Mouse (Mus musculus) forebrain, postnatal 0 days (tissue): ENCODE results near the gene Aim2. TPM values are rescaled to one million over a fixed set of nuclear protein-coding genes. Genes with fewer than 3 reads are reported as not detected.

Source experiments
- ATAC-seq: fragments of 200-750 bp; cut with Nextera tagmentation; 2 replicates; pipeline ENCODE4 v1.8.0; 2017; ENCODE audit warnings: mild to moderate bottlenecking, moderate library complexity
- DNase-seq: peaks from one replicate; pipeline ENCODE4 v3.0.0-alpha.2; 2015
- H3K27ac ChIP-seq: fragments of 300-500 bp; sonication (generic); 2 replicates; pipeline ENCODE4 v1.5.1; 2014; ENCODE audit warnings: low read depth, mild to moderate bottlenecking, antibody characterized with exemption, low read length, moderate library complexity, mixed read lengths
- H3K27me3 ChIP-seq: fragments of 300-500 bp; sonication (generic); 2 replicates; pipeline ENCODE4 v1.6.1; 2014; ENCODE audit warnings: mild to moderate bottlenecking, low read length, mixed read lengths; ENCODE audit not compliant: insufficient read depth
- H3K36me3 ChIP-seq: fragments of 300-500 bp; sonication (generic); 2 replicates; pipeline ENCODE4 v1.6.1; 2014; ENCODE audit warnings: mild to moderate bottlenecking, moderate library complexity; ENCODE audit not compliant: insufficient read depth
- H3K4me1 ChIP-seq: fragments of 300-500 bp; sonication (generic); 2 replicates; pipeline ENCODE4 v1.6.1; 2014; ENCODE audit warnings: antibody characterized with exemption; ENCODE audit not compliant: insufficient read depth
- H3K4me2 ChIP-seq: fragments of 300-500 bp; sonication (generic); 2 replicates; pipeline ENCODE4 v1.6.1; 2014; ENCODE audit warnings: low read depth, mild to moderate bottlenecking, moderate library complexity
- H3K4me3 ChIP-seq: fragments of 300-500 bp; sonication (generic); 2 replicates; pipeline ENCODE4 v1.5.1; 2014; ENCODE audit warnings: low read depth, low read length, mixed read lengths
- H3K9ac ChIP-seq: fragments of 300-500 bp; sonication (generic); 2 replicates; pipeline ENCODE4 v1.6.1; 2014; ENCODE audit warnings: mild to moderate bottlenecking
- H3K9me3 ChIP-seq: fragments of 300-500 bp; sonication (generic); 2 replicates; pipeline ENCODE4 v1.6.1; 2016; ENCODE audit warnings: low read length
- CTCF ChIP-seq: sonication (generic); IDR thresholded peaks from 2 replicates; pipeline ENCODE4 v1.5.1; 2016; ENCODE audit warnings: antibody characterized with exemption, control low read depth, low read depth
- WGBS: fragments of 180-500 bp; shearing (Covaris S2); extraction: QIAGEN DNeasy Blood & Tissue Kit; methylation state at CpG from one replicate; pipeline ENCODE4 v1.1.7; 2014; 5-methylcytosine and 5-hydroxymethylcytosine counted together
- polyA plus RNA-seq: library from polyadenylated mRNA; unstranded; fragments of >200 nt; fragmentation: Nextera tagmentation; extraction: Ambion mirVana; gene quantifications from 2 replicates; pipeline ENCODE4 v1.2.1, GENCODE M21; 2015
- total RNA-seq: library from RNA; depleted of rRNA; stranded (reverse); fragments of >200 nt; gene quantifications from 2 replicates; pipeline ENCODE4 v1.2.3, GENCODE M21; 2014

Aim2 gene
- total and polyA plus RNA-seq, 2 experiments from 2014 or later: 1.8 to 2.3 TPM

GRCm38 (mm10) chr1:173414631-173415030 is 64.0 kb downstream of the Aim2 start:
- DNase-seq (no peak), ATAC-seq (no peak)
- Histone ChIP-seq H3K4me2 (no peak overlapping the region), H3K4me1 (no peaks in the 10 kb centered on the region), H3K9ac (no peak overlapping the region), H3K27ac (no peak overlapping the region), H3K36me3 (no peaks in the 10 kb centered on the region), H3K4me3 (no peak overlapping the region), H3K27me3 (no peaks in the 10 kb centered on the region), H3K9me3 (no peaks in the 10 kb centered on the region)
- no peak for TF ChIP-seq CTCF
- 51% methylated on average over 3 of the region's 3 CpGs for WGBS

- ATAC-seq: no peak
- H3K9ac ChIP-seq: no peak overlapping the region
- no peaks in the 10 kb centered on the region for H3K36me3 ChIP-seq
- no peak overlapping the region for H3K4me2 ChIP-seq
- 94% methylated on average over 3 of the region's 3 CpGs for WGBS
- H3K4me3 ChIP-seq: no peak overlapping the region
- no peaks in the 10 kb centered on the region for H3K4me1 ChIP-seq
- no peaks in the 10 kb centered on the region for H3K9me3 ChIP-seq
- H3K27me3 ChIP-seq: no peaks in the 10 kb centered on the region
- DNase-seq: no peak
- TF ChIP-seq CTCF: no peak
- H3K27ac ChIP-seq: no peak overlapping the region
These were observed 67.8 kb downstream of the Aim2 start for GRCm38 (mm10) chr1:173418516-173418915.

- no peak for TF ChIP-seq CTCF
- Histone ChIP-seq H3K27ac (no peak overlapping the region), H3K4me1 (no peaks in the 10 kb centered on the region), H3K9ac (no peak overlapping the region), H3K4me3 (no peak overlapping the region), H3K4me2 (no peak overlapping the region), H3K27me3 (no peaks in the 10 kb centered on the region), H3K36me3 (no peaks in the 10 kb centered on the region), H3K9me3 (no peaks in the 10 kb centered on the region)
- DNase-seq: no peak
- WGBS: 79% methylated on average over 1 of the region's 1 CpGs
- ATAC-seq: no peak
These were observed 68.4 kb downstream of the Aim2 start for GRCm38 (mm10) chr1:173418936-173419621.

GRCm38 (mm10) chr1:173420374-173420773 is 69.7 kb downstream of the Aim2 start:
- DNase-seq (no peak), ATAC-seq (no peak)
- Histone ChIP-seq H3K27ac (no peak overlapping the region), H3K27me3 (no peaks in the 10 kb centered on the region), H3K4me1 (no peaks in the 10 kb centered on the region), H3K9me3 (no peaks in the 10 kb centered on the region), H3K36me3 (no peaks in the 10 kb centered on the region), H3K9ac (no peak overlapping the region), H3K4me3 (no peak overlapping the region), H3K4me2 (no peak overlapping the region)
- no peak for TF ChIP-seq CTCF
- 88% methylated on average over 6 of the region's 6 CpGs for WGBS

- no peaks in the 10 kb centered on the region for H3K36me3 ChIP-seq
- no peak overlapping the region for H3K27ac ChIP-seq
- ATAC-seq (no peak), DNase-seq (no peak)
- H3K9ac ChIP-seq: no peak overlapping the region
- no peaks in the 10 kb centered on the region for H3K4me1 ChIP-seq
- WGBS: 66% methylated on average over 2 of the region's 2 CpGs
- no peak overlapping the region for H3K4me3 ChIP-seq
- H3K27me3 ChIP-seq: no peaks in the 10 kb centered on the region
- no peak overlapping the region for H3K4me2 ChIP-seq
- TF ChIP-seq CTCF: no peak
- H3K9me3 ChIP-seq: no peaks in the 10 kb centered on the region
These were observed 75.7 kb downstream of the Aim2 start for GRCm38 (mm10) chr1:173426345-173426744.

- Histone ChIP-seq H3K27me3 (no peaks in the 10 kb centered on the region), H3K9ac (no peak overlapping the region), H3K4me1 (no peaks in the 10 kb centered on the region), H3K27ac (no peak overlapping the region), H3K4me2 (no peak overlapping the region), H3K4me3 (no peak overlapping the region), H3K36me3 (no peaks in the 10 kb centered on the region), H3K9me3 (no peaks in the 10 kb centered on the region)
- no peak for ATAC-seq
- DNase-seq: no peak
- 78% methylated on average over 8 of the region's 8 CpGs for WGBS
- no peak for TF ChIP-seq CTCF
These were observed 76.7 kb downstream of the Aim2 start for GRCm38 (mm10) chr1:173427385-173427784.

GRCm38 (mm10) chr1:173429995-173430699 is 79.5 kb downstream of the Aim2 start:
- ATAC-seq: no peak
- Histone ChIP-seq H3K27me3 (no peaks in the 10 kb centered on the region), H3K4me2 (no peak overlapping the region), H3K36me3 (no peaks in the 10 kb centered on the region), H3K9me3 (no peaks in the 10 kb centered on the region), H3K4me1 (no peaks in the 10 kb centered on the region), H3K27ac (no peak overlapping the region), H3K9ac (no peak overlapping the region), H3K4me3 (no peak overlapping the region)
- DNase-seq: no peak
- no peak for TF ChIP-seq CTCF
- 88% methylated on average over 5 of the region's 5 CpGs for WGBS
